Mouse (Mus musculus) myocyte (in vitro differentiated cells): ENCODE data around the gene 4930402H24Rik.

Source experiments
- CEBPB ChIP-seq: IDR thresholded peaks from 2 replicates; pipeline ENCODE4 v1.6.1; 2011; ENCODE audit warnings: mild to moderate bottlenecking, moderate library complexity; ENCODE audit not compliant: poor library complexity, insufficient read depth, severe bottlenecking
- MYOG ChIP-seq, 3 experiments: IDR thresholded peaks; one replicate each; pipeline ENCODE4 v1.6.1; 2011; ENCODE audit warnings: control low read depth in 2 of 3, low read depth in 2 of 3, mild to moderate bottlenecking in 2 of 3; ENCODE audit not compliant: insufficient read length in 2 of 3, control insufficient read depth in 1 of 3, insufficient read depth in 1 of 3
- POLR2AphosphoS2 ChIP-seq: IDR thresholded peaks from one replicate; pipeline ENCODE4 v1.6.1; 2011; ENCODE audit warnings: low read depth, control low read depth; ENCODE audit not compliant: insufficient read length
- TCF3 ChIP-seq: IDR thresholded peaks from one replicate; pipeline ENCODE4 v1.6.1; 2011; ENCODE audit warnings: low read depth, control low read depth; ENCODE audit not compliant: insufficient read length
- USF1 ChIP-seq: IDR thresholded peaks from one replicate; pipeline ENCODE4 v1.6.1; 2011; ENCODE audit warnings: low read depth, mild to moderate bottlenecking, control low read depth, moderate library complexity

GRCm38 (mm10) chr2:130784939-130785338 lies 121.3 kb downstream of the 4930402H24Rik start:
- TF ChIP-seq TCF3 (no peak), USF1 (no peak), POLR2AphosphoS2 (no peak), MYOG (IDR thresholded peaks at IDR 0.05; ENCODE audit: control insufficient read depth in 1 of 3, insufficient read depth in 1 of 3, insufficient read length in 2 of 3, low read depth in 2 of 3) (no peak), CEBPB (no peak)
